Mouse (Mus musculus) lung, adult 18-20 months (tissue): Measurements from ENCODE around the gene Ripor3.

Experiments
- DNase-seq, 2 experiments: peaks; one replicate each; pipeline ENCODE4 v3.0.0; 2022; ENCODE audit warnings: mixed read lengths in 2 of 2

The Ripor3 gene

DNA sequence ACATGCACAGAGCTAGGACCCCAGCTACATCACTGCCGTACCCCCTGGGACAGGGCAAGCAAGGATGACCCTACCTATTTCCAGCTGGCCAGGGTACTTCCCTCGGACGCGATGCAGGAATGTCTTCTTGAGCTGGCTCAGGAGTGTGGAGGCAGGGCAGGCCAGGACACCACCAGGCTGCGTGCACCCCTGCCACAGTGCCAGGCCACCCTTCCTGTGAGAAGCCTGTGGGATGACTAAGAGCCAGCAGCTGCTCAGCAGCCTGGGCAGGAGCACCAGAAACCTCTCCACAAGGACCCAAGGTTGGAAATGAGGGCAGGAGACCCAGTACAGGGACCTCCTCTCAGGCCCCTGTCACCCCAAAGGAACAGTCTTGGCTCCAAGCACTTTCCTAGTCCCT lies 26.0 kb downstream of the Ripor3 start:
- no peak for DNase-seq

- DNase-seq: peak; percentile 61 to 65
Measured at GRCm38 (mm10) chr2:167982646-167983045, 27.8 kb downstream of the Ripor3 start.

- no peak for DNase-seq
Measured at GRCm38 (mm10) chr2:167980391-167980790, 30.0 kb downstream of the Ripor3 start.

GRCm38 (mm10) chr2:167978271-167978670 lies 32.1 kb downstream of the Ripor3 start:
- DNase-seq: peak; percentile 68 to 83

GRCm38 (mm10) chr2:167975746-167976145 lies 34.7 kb downstream of the Ripor3 start:
- DNase-seq: no peak

GRCm38 (mm10) chr2:167972809-167973208 lies 37.6 kb downstream of the Ripor3 start:
- DNase-seq: peak in 1 of 2 experiments; percentile 37

- no peak for DNase-seq
Measured at GRCm38 (mm10) chr2:167972146-167972545, 38.3 kb downstream of the Ripor3 start.

DNA sequence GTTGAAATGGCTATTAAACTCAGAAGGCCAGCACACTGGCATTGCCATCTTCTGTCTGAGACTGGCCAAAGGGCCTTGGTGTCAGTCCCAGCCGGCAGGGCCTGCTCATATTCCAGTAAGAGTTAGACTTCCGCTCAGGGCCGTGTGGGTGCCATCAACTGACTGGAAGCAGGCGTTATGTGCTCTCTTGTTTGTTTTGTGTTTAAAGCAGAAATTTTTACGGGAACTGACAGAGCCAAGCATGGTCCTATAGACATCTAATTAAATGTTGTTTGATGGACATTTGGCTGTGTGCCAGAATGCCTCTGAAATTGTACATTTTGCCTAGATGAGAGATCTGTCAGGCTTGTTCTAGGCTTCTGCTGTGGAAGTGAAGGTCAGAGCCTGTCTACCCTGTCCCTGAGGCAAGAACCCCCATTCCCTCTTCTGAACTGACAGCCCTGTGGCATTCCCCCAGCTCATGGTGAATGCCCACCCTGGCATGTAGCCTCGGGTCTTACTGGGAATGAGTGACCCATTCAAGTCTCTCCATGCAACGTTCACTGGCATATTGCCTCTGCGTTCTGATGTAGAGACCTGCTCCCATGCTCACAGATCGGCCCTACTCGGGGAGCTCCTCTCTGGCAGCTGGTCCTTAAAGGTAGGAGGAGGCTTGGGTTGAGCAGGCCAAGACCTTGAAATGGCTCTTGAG lies 40.4 kb downstream of the Ripor3 start:
- no peak for DNase-seq

GRCm38 (mm10) chr2:167968504-167968903 lies 41.9 kb downstream of the Ripor3 start:
- no peak for DNase-seq

DNA sequence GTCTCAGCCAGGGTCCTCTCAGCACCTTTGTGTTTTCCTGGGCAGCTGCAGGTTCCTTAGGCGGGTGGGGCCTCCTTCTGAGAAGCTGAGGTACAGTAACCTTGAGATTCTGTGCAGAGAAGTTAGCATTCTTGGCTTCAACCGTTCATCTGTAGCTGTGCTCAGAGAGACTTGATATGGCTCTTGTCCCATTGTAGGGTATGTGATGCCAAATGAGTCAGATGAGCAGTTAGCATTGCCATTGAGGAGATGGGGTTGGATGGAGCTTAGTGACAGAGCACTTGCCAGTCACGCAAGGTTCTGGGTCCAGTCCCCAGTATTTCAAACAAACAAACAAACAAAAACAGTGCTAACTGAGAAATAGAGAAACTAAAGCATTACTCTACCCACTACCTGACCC lies 44.5 kb downstream of the Ripor3 start:
- DNase-seq: no peak

DNA sequence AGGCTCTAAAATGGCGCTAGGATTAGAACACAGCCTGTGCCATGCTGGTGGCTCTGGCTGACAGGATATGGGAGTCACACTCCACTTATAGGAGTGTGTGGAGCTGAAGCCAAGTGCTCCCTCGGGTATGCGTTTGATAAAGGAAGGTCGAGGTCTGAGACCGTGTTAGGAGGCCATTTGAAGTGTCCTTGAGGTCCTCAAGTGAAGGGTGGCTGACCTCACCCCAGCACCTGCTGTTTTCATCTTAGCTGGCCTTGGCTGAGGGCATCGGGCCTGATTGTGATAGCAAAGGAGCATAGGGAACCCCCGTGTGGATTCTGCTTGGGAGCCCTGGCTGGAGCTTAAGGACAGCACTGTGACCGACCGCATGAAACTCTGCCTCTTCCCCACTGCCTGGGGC lies 46.1 kb downstream of the Ripor3 start:
- DNase-seq: peak; percentile 87 to 91

GRCm38 (mm10) chr2:167963778-167964300 lies 46.6 kb downstream of the Ripor3 start:
- DNase-seq: no peak

- peak in 1 of 2 experiments; percentile 52 for DNase-seq
Measured at GRCm38 (mm10) chr2:167963176-167963575, 47.2 kb downstream of the Ripor3 start.

DNA sequence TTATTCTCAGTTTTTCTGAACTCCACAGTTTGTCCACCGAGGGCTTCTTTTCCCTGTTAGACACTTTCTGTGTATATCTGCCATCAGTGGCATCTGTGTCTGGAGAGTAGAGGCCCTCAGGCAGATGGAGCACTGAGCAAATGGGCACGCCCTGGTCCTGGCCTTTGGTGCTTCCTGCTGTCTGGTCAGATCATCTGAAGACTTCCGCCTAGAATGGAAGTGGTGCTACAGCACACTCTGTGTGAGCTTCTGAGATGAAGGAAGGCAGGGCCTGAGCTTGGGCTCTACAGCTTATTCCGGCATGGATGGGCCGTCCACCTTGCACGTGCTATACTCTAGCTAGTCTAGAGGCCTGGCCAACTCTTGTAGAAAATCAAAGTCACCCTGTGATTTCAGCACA lies 48.1 kb downstream of the Ripor3 start:
- peak in 1 of 2 experiments; percentile 51 for DNase-seq

GRCm38 (mm10) chr2:167960584-167960983 lies 49.8 kb downstream of the Ripor3 start:
- no peak for DNase-seq

- DNase-seq: no peak
Measured at GRCm38 (mm10) chr2:167959996-167960395, 50.4 kb downstream of the Ripor3 start.

DNA sequence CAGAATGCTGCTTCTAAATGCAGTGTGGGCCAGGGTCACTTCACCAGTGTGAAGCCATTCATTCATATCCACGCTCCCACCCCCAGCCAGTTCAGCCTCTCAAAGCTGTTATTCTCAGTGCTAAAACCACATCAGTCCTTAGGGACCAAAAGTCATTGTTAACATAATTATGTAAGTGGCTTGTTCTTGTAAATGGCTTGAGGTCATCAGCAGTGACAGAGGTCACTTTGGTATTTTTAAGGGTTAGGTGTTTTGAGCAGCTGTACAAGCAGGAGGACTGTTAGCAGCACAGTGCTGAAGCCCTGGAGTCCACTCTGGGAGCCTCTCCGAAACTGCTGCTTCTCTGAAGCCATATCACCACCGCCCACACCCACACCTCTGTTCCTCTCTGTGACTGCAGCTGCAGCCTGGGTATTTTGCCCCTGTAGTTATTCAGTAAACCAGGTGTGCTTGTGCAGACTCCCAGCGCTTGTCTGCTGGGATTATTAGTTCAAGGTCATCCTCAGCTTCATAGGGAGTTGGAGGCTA lies 51.0 kb downstream of the Ripor3 start:
- no peak for DNase-seq

DNA sequence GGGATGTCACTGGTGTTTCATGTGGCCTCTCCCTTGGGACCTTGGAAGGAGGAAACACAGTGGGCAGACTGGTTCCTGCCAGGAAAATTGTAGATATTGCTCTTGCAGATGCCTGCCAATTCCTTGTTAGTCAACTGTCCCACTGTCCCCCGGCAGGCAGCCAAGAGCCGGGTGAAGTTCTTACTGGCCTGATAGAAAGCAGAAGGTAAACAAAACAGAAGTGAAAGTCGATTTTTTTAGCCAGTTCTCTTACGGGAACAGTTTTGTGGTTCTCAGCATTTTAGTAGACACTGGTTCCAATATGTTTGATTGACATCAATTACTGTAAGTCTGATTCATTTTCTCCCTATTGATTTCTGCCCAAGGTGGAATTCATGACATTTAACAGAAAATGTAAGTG lies 51.6 kb downstream of the Ripor3 start:
- DNase-seq: peak; percentile 89 to 91

- peak in 1 of 2 experiments; percentile 54 for DNase-seq
Measured at GRCm38 (mm10) chr2:167958082-167958788, 52.2 kb downstream of the Ripor3 start.

- no peak for DNase-seq
Measured at GRCm38 (mm10) chr2:167957539-167957938, 52.9 kb downstream of the Ripor3 start.

- DNase-seq: no peak
Measured at GRCm38 (mm10) chr2:167954928-167955327, 55.5 kb downstream of the Ripor3 start.

DNA sequence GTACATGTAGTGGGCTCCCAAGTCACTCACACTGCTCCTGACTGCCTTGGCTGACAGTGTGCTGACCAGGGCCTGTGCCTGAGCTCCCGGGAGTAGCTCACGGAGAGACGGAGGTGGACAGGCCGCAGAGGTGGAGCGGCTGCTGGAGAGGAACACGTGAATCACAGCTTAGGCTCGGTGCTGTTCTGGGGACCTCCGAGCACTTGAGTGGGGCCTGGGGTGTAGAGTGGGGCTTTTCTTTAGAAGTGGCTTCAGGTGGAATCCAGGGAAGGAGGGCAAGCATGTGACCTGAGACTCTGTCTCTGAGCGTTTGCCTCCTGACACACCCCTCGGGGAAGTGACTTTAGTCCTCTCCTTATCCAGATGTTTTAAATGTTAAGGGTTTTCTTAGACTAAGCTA lies 56.6 kb downstream of the Ripor3 start:
- peak in 1 of 2 experiments; percentile 56 for DNase-seq

DNA sequence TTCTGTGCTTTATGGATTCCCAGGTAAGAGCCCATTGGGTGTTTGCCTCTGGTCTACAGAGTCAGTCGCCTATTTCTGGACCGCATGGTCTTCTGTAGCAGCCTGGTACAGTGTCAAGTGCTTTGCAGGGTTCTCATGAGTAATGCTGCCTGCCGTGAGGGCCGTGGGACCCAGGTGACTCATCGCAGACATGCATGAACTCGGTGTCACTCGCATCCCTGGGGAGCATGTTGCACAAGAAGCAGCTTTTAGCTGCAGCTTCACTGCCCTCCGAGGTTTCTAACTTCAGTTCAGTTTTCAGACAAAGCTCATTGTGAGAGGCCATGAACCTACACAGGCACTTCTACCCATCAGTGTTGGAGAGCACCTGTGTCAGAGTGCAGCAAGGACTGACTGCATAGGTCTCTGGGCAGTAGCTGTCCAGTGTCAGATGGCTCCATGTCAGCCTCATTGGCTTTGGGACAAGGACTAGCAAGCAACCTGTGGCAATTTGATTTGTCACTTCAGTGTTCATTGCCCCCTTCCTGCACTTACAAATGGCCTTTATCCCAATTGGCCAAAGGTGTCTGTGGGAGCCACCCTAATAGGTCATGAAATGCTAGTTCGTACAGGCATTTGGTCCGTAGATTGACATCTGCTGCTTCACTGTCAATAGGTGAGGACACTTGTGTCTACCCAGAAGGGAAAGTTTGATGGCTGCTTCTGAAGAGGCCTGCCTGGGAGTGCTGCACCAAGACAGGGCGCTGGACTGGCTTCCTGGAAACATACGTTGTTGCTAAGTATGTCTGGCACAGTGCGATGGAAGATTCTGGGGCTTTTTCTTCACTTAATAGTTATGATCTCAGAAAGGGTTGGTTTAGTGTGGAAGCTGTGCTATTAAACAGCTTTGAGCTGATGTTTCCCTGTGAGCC lies 58.9 kb downstream of the Ripor3 start:
- DNase-seq: peak in 1 of 2 experiments; percentile 50
